Mouse (Mus musculus) brown adipose tissue, adult 24 weeks (tissue): ENCODE data around the gene Dgkq. TPM values are rescaled to one million over a fixed set of nuclear protein-coding genes. Genes with fewer than 3 reads are reported as not detected.

Experiments used
- H3K27ac ChIP-seq: fragments of 200-500 bp; replicated peaks from 2 replicates; pipeline ENCODE4 v1.5.1; 2012; ENCODE audit warnings: low read depth, mild to moderate bottlenecking, low read length
- H3K4me1 ChIP-seq: fragments of 200-500 bp; 2 replicates; pipeline ENCODE4 v1.6.1; 2012; ENCODE audit warnings: low read length, mixed read lengths; ENCODE audit not compliant: control insufficient read depth, insufficient read depth, insufficient read length
- H3K4me3 ChIP-seq: fragments of 200-500 bp; 2 replicates; pipeline ENCODE4 v1.5.1; 2012; ENCODE audit warnings: low read depth, mild to moderate bottlenecking, low read length, moderate library complexity; ENCODE audit not compliant: insufficient read depth
- polyA plus RNA-seq: library from polyadenylated mRNA; stranded (reverse); fragments of >200 nt; gene quantifications from 2 replicates; pipeline ENCODE4 v1.2.4, GENCODE M21; 2012; ENCODE audit not compliant: missing spikeins, insufficient read depth, insufficient read length

The Dgkq gene
- polyA plus RNA-seq, 1 experiment, result 3.4 TPM

GRCm38 (mm10) chr5:108671757-108672156 is 2.3 kb upstream of the Dgkq start:
- Histone ChIP-seq H3K4me3 (no peak overlapping the region), H3K4me1 (peaks cover 6% of the 10 kb centered on the region), H3K27ac (no peak overlapping the region)

- Histone ChIP-seq H3K27ac (no peak overlapping the region), H3K4me1 (peaks cover 6% of the 10 kb centered on the region), H3K4me3 (no peak overlapping the region)
Measured at GRCm38 (mm10) chr5:108670785-108671184, 1.3 kb upstream of the Dgkq start.

- Histone ChIP-seq H3K27ac (no peak overlapping the region), H3K4me1 (peaks cover 6% of the 10 kb centered on the region), H3K4me3 (peak overlapping the region; percentile 93)
Measured at GRCm38 (mm10) chr5:108669986-108670385, 514 bp upstream of the Dgkq start.

GRCm38 (mm10) chr5:108668387-108668932 is 1.0 kb downstream of the Dgkq start:
- Histone ChIP-seq H3K27ac (peak overlapping the region; percentile 94), H3K4me3 (peak overlapping the region; percentile 93), H3K4me1 (peaks cover 6% of the 10 kb centered on the region)

- peaks cover 6% of the 10 kb centered on the region for H3K4me1 ChIP-seq
- no peak overlapping the region for H3K4me3 ChIP-seq
- no peak overlapping the region for H3K27ac ChIP-seq
Measured at GRCm38 (mm10) chr5:108667370-108667769, 2.1 kb downstream of the Dgkq start.

- H3K27ac ChIP-seq, result no peak overlapping the region
- no peak overlapping the region for H3K4me3 ChIP-seq
- peaks cover 5% of the 10 kb centered on the region for H3K4me1 ChIP-seq
Measured at GRCm38 (mm10) chr5:108665066-108665465, 4.4 kb downstream of the Dgkq start.

GRCm38 (mm10) chr5:108662772-108663171 is 6.7 kb downstream of the Dgkq start:
- peaks cover 5% of the 10 kb centered on the region for H3K4me1 ChIP-seq
- no peak overlapping the region for H3K4me3 ChIP-seq
- no peak overlapping the region for H3K27ac ChIP-seq

GRCm38 (mm10) chr5:108660632-108661268 is 8.7 kb downstream of the Dgkq start:
- H3K4me1 ChIP-seq, result peaks cover 5% of the 10 kb centered on the region
- H3K4me3 ChIP-seq, result peak overlapping the region; percentile 93
- H3K27ac ChIP-seq, result 0 out of 2 replicates have a peak overlapping the region, but pooled peaks have one; percentile 6

- Histone ChIP-seq H3K4me1 (peaks cover 5% of the 10 kb centered on the region), H3K4me3 (peak within 1 kb of the TSS; percentile 93), H3K27ac (0 out of 2 replicates have a peak within 1 kb of the TSS, but pooled peaks have one; percentile 6)
Measured at GRCm38 (mm10) chr5:108659698-108660631, 9.5 kb downstream of the Dgkq start, which contains the start of gene Idua. Idua (plus strand) TSS chr5:108660331.

- H3K4me1 ChIP-seq, result peaks cover 5% of the 10 kb centered on the region
- no peak overlapping the region for H3K27ac ChIP-seq
- H3K4me3 ChIP-seq, result no peak overlapping the region
Measured at GRCm38 (mm10) chr5:108658611-108659010, 10.9 kb downstream of the Dgkq start.

- no peak overlapping the region for H3K4me3 ChIP-seq
Measured at GRCm38 (mm10) chr5:108657406-108657805, 12.1 kb downstream of the Dgkq start.

GRCm38 (mm10) chr5:108655891-108656650 is 13.4 kb downstream of the Dgkq start:
- Histone ChIP-seq H3K4me1 (peaks cover 5% of the 10 kb centered on the region), H3K27ac (no peak overlapping the region), H3K4me3 (no peak overlapping the region)

More at GRCm38 (mm10) chr5:108657406-108657805, 12.1 kb downstream of the Dgkq start:
- Histone ChIP-seq H3K4me1 (peaks cover 5% of the 10 kb centered on the region), H3K27ac (no peak overlapping the region)

- Histone ChIP-seq H3K4me1 (peaks cover 5% of the 10 kb centered on the region), H3K4me3 (no peak overlapping the region), H3K27ac (no peak overlapping the region)
Measured at GRCm38 (mm10) chr5:108655381-108655780, 14.1 kb downstream of the Dgkq start.

- 0 out of 2 replicates have a peak, but pooled peaks cover under 1% of the 10 kb centered on the region for H3K4me1 ChIP-seq
- H3K27ac ChIP-seq, result no peak overlapping the region
- H3K4me3 ChIP-seq, result no peak overlapping the region
Measured at GRCm38 (mm10) chr5:108654444-108654990, 15.0 kb downstream of the Dgkq start.
